Mouse (Mus musculus) heart, embryonic 12.5 days (tissue): ENCODE measurements around the gene Cdca4. TPM values are rescaled to one million over a fixed set of nuclear protein-coding genes. Genes with fewer than 3 reads are reported as not detected.

Experiments
- ATAC-seq: fragments of 200-750 bp; cut with Nextera tagmentation; 2 replicates; pipeline ENCODE4 v1.8.0; 2017; ENCODE audit warnings: moderate TSS enrichment, moderate library complexity; ENCODE audit not compliant: insufficient number of reproducible peaks, low FRiP score
- H3K27ac ChIP-seq: fragments of 300-500 bp; sonication (generic); 2 replicates; pipeline ENCODE4 v1.5.1; 2016; ENCODE audit warnings: mild to moderate bottlenecking, moderate library complexity; ENCODE audit not compliant: poor library complexity, severe bottlenecking
- H3K27me3 ChIP-seq: fragments of 300-500 bp; sonication (generic); replicated peaks from 2 replicates; pipeline ENCODE4 v1.6.1; 2016; ENCODE audit warnings: mild to moderate bottlenecking, moderate library complexity
- H3K36me3 ChIP-seq: fragments of 300-500 bp; sonication (generic); 2 replicates; pipeline ENCODE4 v1.6.1; 2016; ENCODE audit warnings: mild to moderate bottlenecking, moderate library complexity
- H3K4me1 ChIP-seq: fragments of 300-500 bp; sonication (generic); replicated peaks from 2 replicates; pipeline ENCODE4 v1.6.1; 2016; ENCODE audit warnings: mild to moderate bottlenecking
- H3K4me2 ChIP-seq: fragments of 300-500 bp; sonication (generic); 2 replicates; pipeline ENCODE4 v1.6.1; 2016; ENCODE audit warnings: mild to moderate bottlenecking, moderate library complexity
- H3K4me3 ChIP-seq: fragments of 300-500 bp; sonication (generic); 2 replicates; pipeline ENCODE4 v1.5.1; 2016; ENCODE audit warnings: mild to moderate bottlenecking
- H3K9ac ChIP-seq: fragments of 300-500 bp; sonication (generic); 2 replicates; pipeline ENCODE4 v1.6.1; 2016; ENCODE audit warnings: mild to moderate bottlenecking, moderate library complexity
- H3K9me3 ChIP-seq: fragments of 300-500 bp; sonication (generic); replicated peaks from 2 replicates; pipeline ENCODE4 v1.6.1; 2016; ENCODE audit warnings: mild to moderate bottlenecking, moderate library complexity
- WGBS: fragments of 180-500 bp; shearing (Covaris S2); methylation state at CpG from one replicate; pipeline ENCODE4 v1.1.7; 2016; 5-methylcytosine and 5-hydroxymethylcytosine counted together
- polyA plus RNA-seq: library from polyadenylated mRNA; unstranded; fragments of >200 nt; fragmentation: Nextera tagmentation; extraction: Ambion mirVana; gene quantifications from 2 replicates; pipeline ENCODE4 v1.2.1, GENCODE M21; 2016

Cdca4 gene
- polyA plus RNA-seq, 1 experiment from 2014 or later = 49.2 TPM

GRCm38 (mm10) chr12:112770396-112770795 is 58.8 kb downstream of the Cdca4 start:
- H3K4me3 ChIP-seq = no peak overlapping the region
- no peak overlapping the region for H3K9ac ChIP-seq
- no peaks in the 10 kb centered on the region; the same call in 1 of the 2 replicates for H3K27me3 ChIP-seq
- peaks cover 7% of the 10 kb centered on the region; the same call in 1 of the 2 replicates for H3K9me3 ChIP-seq
- H3K27ac ChIP-seq = no peak overlapping the region
- H3K4me1 ChIP-seq = peaks cover 20% of the 10 kb centered on the region
- WGBS = 80% methylated on average over 4 of the region's 4 CpGs
- H3K4me2 ChIP-seq = no peak overlapping the region
- no peaks in the 10 kb centered on the region for H3K36me3 ChIP-seq
- no peak for ATAC-seq

Other genes starting within 250 kb of the Cdca4 start
- 2.2 and 3.5 TPM in 2 replicates for gene Inf2, start 240.6 kb downstream of the Cdca4 start, polyA plus RNA-seq
- 81.7 and 86.4 TPM in 2 replicates for gene Adssl1, start 209.4 kb downstream of the Cdca4 start, polyA plus RNA-seq
- 99.4 and 116 TPM in 2 replicates for gene Siva1, start 184.7 kb downstream of the Cdca4 start, polyA plus RNA-seq
- 180 and 184 TPM in 2 replicates for gene Akt1, start 154.5 kb downstream of the Cdca4 start, polyA plus RNA-seq
- gene Zbtb42, start 150.6 kb downstream of the Cdca4 start, polyA plus RNA-seq = 4.7 and 6.4 TPM in 2 replicates
- 7.0 and 7.3 TPM in 2 replicates for gene Cep170b, start 109.0 kb downstream of the Cdca4 start, polyA plus RNA-seq
- gene Pld4, start 68.8 kb downstream of the Cdca4 start, polyA plus RNA-seq = 3.0 and 4.2 TPM in 2 replicates
- gene Ahnak2, start 26.8 kb downstream of the Cdca4 start, polyA plus RNA-seq = 1.3 and 1.4 TPM in 2 replicates
- 9.5 and 9.6 TPM in 2 replicates for gene Clba1, start 20.5 kb downstream of the Cdca4 start, polyA plus RNA-seq
- not detected in 2 replicates for gene Gpr132, start 38.8 kb upstream of the Cdca4 start, polyA plus RNA-seq
- gene Jag2, start 100.4 kb upstream of the Cdca4 start, polyA plus RNA-seq = 2.6 TPM in 2 replicates
- gene Nudt14, start 112.7 kb upstream of the Cdca4 start, polyA plus RNA-seq = 38.3 and 41.7 TPM in 2 replicates
- gene Btbd6, start 147.1 kb upstream of the Cdca4 start, polyA plus RNA-seq = 22.4 and 23.0 TPM in 2 replicates
- 40.3 and 42.9 TPM in 2 replicates for gene Brf1, start 171.3 kb upstream of the Cdca4 start, polyA plus RNA-seq
- gene Pacs2, start 185.1 kb upstream of the Cdca4 start, polyA plus RNA-seq = 10.5 and 12.2 TPM in 2 replicates
- gene Tex22, start 245.1 kb upstream of the Cdca4 start, polyA plus RNA-seq = not detected in 2 replicates